9 mouse cellular contexts compared by ENCODE assay signal in genomic region chr17:93203076-93204031, GRCm38 (mm10). TPM values are rescaled to one million over a fixed set of nuclear protein-coding genes. Genes with fewer than 3 reads are reported as not detected.
DNase-seq lines count a peak whose midpoint lies in the region; ATAC-seq and TF ChIP-seq lines count a peak whose summit lies in the region.
"Had no signal": no experiment of that assay in that cellular context is flagged by ENCODE, and none has a peak within 500 bp of the region (broad histone marks: within the 10 kb centered on the region; RNA-seq: fewer than 3 reads in every experiment).

No protein-coding gene starts in this region.

- no peak for DNase-seq in heart, adult 2 months
- DNase-seq in embryo, embryonic 10.5 days (ENCODE audit: low spot score) = peak; percentile 66
- peak; percentile 65 for DNase-seq in neural tube, embryonic 10.5 days (ENCODE audit: extremely low spot score, low spot score)
- DNase-seq in gastrocnemius, postnatal 25 days = no peak
- DNase-seq in kidney, postnatal 25 days = no peak
- DNase-seq in gastrocnemius, adult 2 months = no peak

- H3K9ac ChIP-seq in heart, embryonic 16.5 days (ENCODE audit: low read length) = no peak overlapping the region
- H3K9ac ChIP-seq in heart, adult 2 months (ENCODE audit: low read depth, low read length) = no peak overlapping the region
- H3K9ac ChIP-seq in hindbrain, embryonic 16.5 days (ENCODE audit: low read depth, low read length) = peak overlapping the region; percentile 42

- peak overlapping the region; percentile 47 for H3K4me2 ChIP-seq in heart, embryonic 16.5 days (ENCODE audit: low read depth, low read length)
- peak overlapping the region; percentile 70 for H3K4me2 ChIP-seq in hindbrain, embryonic 16.5 days (ENCODE audit: low read length)

- H3K79me2 ChIP-seq in heart, adult 2 months (replicated peaks; ENCODE audit: control insufficient read depth, insufficient read depth, low read length) = no peaks in the 10 kb centered on the region

- H3K4me1 ChIP-seq in heart, embryonic 16.5 days (ENCODE audit: control insufficient read depth, insufficient read depth, low read length) = peaks cover 7% of the 10 kb centered on the region
- H3K4me1 ChIP-seq in heart, adult 2 months (ENCODE audit: control insufficient read depth, insufficient read depth, low read length) = no peaks in the 10 kb centered on the region
- H3K4me1 ChIP-seq in hindbrain, embryonic 16.5 days (ENCODE audit: control insufficient read depth, insufficient read depth, low read depth, low read length) = peaks cover 12% of the 10 kb centered on the region

- H3K27me3 ChIP-seq in heart, embryonic 16.5 days (ENCODE audit: control insufficient read depth, insufficient read depth, low read length) = peaks cover 65% of the 10 kb centered on the region
- peaks cover 5% of the 10 kb centered on the region; the same call in 1 of the 2 replicates for H3K27me3 ChIP-seq in heart, adult 2 months (ENCODE audit: control insufficient read depth, insufficient read depth, low read length)
- H3K27me3 ChIP-seq in hindbrain, embryonic 16.5 days (replicated peaks; ENCODE audit: control insufficient read depth, insufficient read depth, low read length) = peaks cover 12% of the 10 kb centered on the region

- no peak for TF ChIP-seq POLR2A in heart, adult 2 months (IDR thresholded peaks at IDR 0.05; ENCODE audit: insufficient read depth, low read depth, low read length)

- no peak for ATAC-seq in heart, embryonic 16.5 days (replicated peaks; ENCODE audit: extremely low read depth, insufficient read depth, low FRiP score)
- ATAC-seq in hindbrain, embryonic 16.5 days = peak; percentile 35

- H3K9me3 ChIP-seq in heart, embryonic 16.5 days (replicated peaks; ENCODE audit: control insufficient read depth, low read length) = no peaks in the 10 kb centered on the region
- H3K9me3 ChIP-seq in hindbrain, embryonic 16.5 days (ENCODE audit: control insufficient read depth, low read length) = no peaks in the 10 kb centered on the region

- no peak for TF ChIP-seq CTCF in heart, adult 2 months (IDR thresholded peaks at IDR 0.05)
- TF ChIP-seq CTCF in gastrocnemius, adult 2 months (IDR thresholded peaks at IDR 0.05) = no peak

- H3K27ac ChIP-seq in heart, embryonic 16.5 days (ENCODE audit: low read length) = no peak overlapping the region
- no peak overlapping the region for H3K27ac ChIP-seq in heart, adult 2 months
- H3K27ac ChIP-seq in hindbrain, embryonic 16.5 days (ENCODE audit: low read depth, low read length) = peak overlapping the region; percentile 81
- H3K27ac ChIP-seq in gastrocnemius, adult 2 months = no peak overlapping the region

- no peaks in the 10 kb centered on the region for H3K36me3 ChIP-seq in heart, embryonic 16.5 days (ENCODE audit: control insufficient read depth, insufficient read depth)
- no peaks in the 10 kb centered on the region for H3K36me3 ChIP-seq in heart, adult 2 months (ENCODE audit: control insufficient read depth, insufficient read depth, low read length)
- no peaks in the 10 kb centered on the region for H3K36me3 ChIP-seq in hindbrain, embryonic 16.5 days (ENCODE audit: control insufficient read depth, insufficient read depth, low read length)

- TF ChIP-seq EP300 in heart, adult 2 months (IDR thresholded peaks at IDR 0.05; ENCODE audit: insufficient read depth, low read depth, low read length) = no peak

- under 1% methylated on average over 34 of the region's 34 CpGs for WGBS in heart, embryonic 16.5 days
- WGBS in heart, adult 2 months = 1% methylated on average over 34 of the region's 34 CpGs
- under 1% methylated on average over 34 of the region's 34 CpGs for WGBS in hindbrain, embryonic 16.5 days

- H3K4me3 ChIP-seq in heart, embryonic 16.5 days (ENCODE audit: low read length) = peak overlapping the region; percentile 24
- H3K4me3 ChIP-seq in heart, adult 2 months = no peak overlapping the region
- H3K4me3 ChIP-seq in hindbrain, embryonic 16.5 days (ENCODE audit: low read length) = peak overlapping the region; percentile 52
- H3K4me3 ChIP-seq in gastrocnemius, adult 2 months = no peak overlapping the region
- H3K4me3 ChIP-seq: myocyte had no signal

- intact Hi-C loops in heart, adult 2 months (cut with DNase I) = no loop called here
- intact Hi-C loops in gastrocnemius, adult 2 months (cut with DNase I) = no loop called here

RNA-seq across cellular contexts. Expression of gene Adcyap1, which starts 4.5 kb away (rescaled TPM):
- polyA plus RNA-seq in heart, embryonic 16.5 days (2015; fragmentation: Nextera tagmentation; extraction: Ambion mirVana) = 0.05 TPM in 1 of 2 replicates, not detected in the other
- not detected for total RNA-seq in heart, adult 2 months (2021)
- not detected in 2 replicates for polyA plus RNA-seq in heart, adult 2 months (2012; rRNA removed)
- 28.8 and 29.6 TPM in 2 replicates for polyA plus RNA-seq in hindbrain, embryonic 16.5 days (2015; fragmentation: Nextera tagmentation; extraction: Ambion mirVana)
- not detected for total RNA-seq in gastrocnemius, postnatal 25 days (2021)
- total RNA-seq in gastrocnemius, adult 2 months (2021) = not detected

Comparison
In these comparisons a context has a peak if more than half of its experiments do, and no peak if none do; other contexts are left out.
1. H3K4me3 ChIP-seq: peak in heart, embryonic 16.5 days (single experiment) and hindbrain, embryonic 16.5 days (single experiment); none in heart, adult 2 months (single experiment) and gastrocnemius, adult 2 months (single experiment).
2. DNase-seq: peak in embryo, embryonic 10.5 days (single experiment) and neural tube, embryonic 10.5 days (single experiment); none in heart, adult 2 months (0 of 2), gastrocnemius, postnatal 25 days (single experiment), kidney, postnatal 25 days (0 of 2) and gastrocnemius, adult 2 months (single experiment).